Mouse (Mus musculus): ENCODE measurements around the gene Grk3. TPM values are rescaled to one million over a fixed set of nuclear protein-coding genes. Genes with fewer than 3 reads are reported as not detected.

Grk3 gene
- polyA plus RNA-seq, 1 experiment from 2014 or later: 21.2 TPM

GRCm38 (mm10) chr5:113035094-113036047, 19.8 kb upstream of the Grk3 start:
- peaks cover 21% of the 10 kb centered on the region for H3K4me1 ChIP-seq (replicated peaks; ENCODE audit: control insufficient read depth, insufficient read depth, low read length)
- DNase-seq (ENCODE audit: low spot score) (no peak), ATAC-seq (ENCODE audit: low FRiP score) (no peak)
- H3K9me3 ChIP-seq (ENCODE audit: control insufficient read depth, low read length): no peaks in the 10 kb centered on the region
- no peak overlapping the region for H3K4me2 ChIP-seq (replicated peaks)
- no peak overlapping the region for H3K4me3 ChIP-seq (replicated peaks; ENCODE audit: low read length)
- no peaks in the 10 kb centered on the region for H3K27me3 ChIP-seq (ENCODE audit: control insufficient read depth, insufficient read depth, low read length)
- no peak overlapping the region for H3K27ac ChIP-seq
- WGBS: 57% methylated on average over 10 of the region's 10 CpGs
- H3K36me3 ChIP-seq (replicated peaks; ENCODE audit: control insufficient read depth, insufficient read depth): no peaks in the 10 kb centered on the region
- no peak overlapping the region for H3K9ac ChIP-seq

GRCm38 (mm10) chr5:113031201-113031754, 15.7 kb upstream of the Grk3 start:
- no peaks in the 10 kb centered on the region for H3K36me3 ChIP-seq (replicated peaks; ENCODE audit: control insufficient read depth, insufficient read depth)
- peaks cover 21% of the 10 kb centered on the region for H3K4me1 ChIP-seq (replicated peaks; ENCODE audit: control insufficient read depth, insufficient read depth, low read length)
- no peak overlapping the region for H3K4me3 ChIP-seq (replicated peaks; ENCODE audit: low read length)
- H3K9ac ChIP-seq: peak overlapping the region; percentile 36; the same call in 1 of the 2 replicates
- ATAC-seq (ENCODE audit: low FRiP score): no peak
- 35% methylated on average over 15 of the region's 15 CpGs for WGBS
- peak; percentile 51 for DNase-seq (ENCODE audit: low spot score)
- no peaks in the 10 kb centered on the region for H3K9me3 ChIP-seq (ENCODE audit: control insufficient read depth, low read length)
- no peak overlapping the region for H3K4me2 ChIP-seq (replicated peaks)
- peak overlapping the region; percentile 56 for H3K27ac ChIP-seq
- no peaks in the 10 kb centered on the region for H3K27me3 ChIP-seq (ENCODE audit: control insufficient read depth, insufficient read depth, low read length)

GRCm38 (mm10) chr5:113030082-113030481, 14.5 kb upstream of the Grk3 start:
- no peaks in the 10 kb centered on the region for H3K36me3 ChIP-seq (replicated peaks; ENCODE audit: control insufficient read depth, insufficient read depth)
- no peak overlapping the region for H3K27ac ChIP-seq
- H3K4me3 ChIP-seq (replicated peaks; ENCODE audit: low read length): no peak overlapping the region
- H3K27me3 ChIP-seq (ENCODE audit: control insufficient read depth, insufficient read depth, low read length): no peaks in the 10 kb centered on the region
- DNase-seq (ENCODE audit: low spot score): no peak
- H3K9ac ChIP-seq: no peak overlapping the region
- ATAC-seq (ENCODE audit: low FRiP score): no peak
- no peak overlapping the region for H3K4me2 ChIP-seq (replicated peaks)
- no peaks in the 10 kb centered on the region for H3K9me3 ChIP-seq (ENCODE audit: control insufficient read depth, low read length)
- H3K4me1 ChIP-seq (replicated peaks; ENCODE audit: control insufficient read depth, insufficient read depth, low read length): peaks cover 16% of the 10 kb centered on the region
- 78% methylated on average over 3 of the region's 3 CpGs for WGBS

DNA sequence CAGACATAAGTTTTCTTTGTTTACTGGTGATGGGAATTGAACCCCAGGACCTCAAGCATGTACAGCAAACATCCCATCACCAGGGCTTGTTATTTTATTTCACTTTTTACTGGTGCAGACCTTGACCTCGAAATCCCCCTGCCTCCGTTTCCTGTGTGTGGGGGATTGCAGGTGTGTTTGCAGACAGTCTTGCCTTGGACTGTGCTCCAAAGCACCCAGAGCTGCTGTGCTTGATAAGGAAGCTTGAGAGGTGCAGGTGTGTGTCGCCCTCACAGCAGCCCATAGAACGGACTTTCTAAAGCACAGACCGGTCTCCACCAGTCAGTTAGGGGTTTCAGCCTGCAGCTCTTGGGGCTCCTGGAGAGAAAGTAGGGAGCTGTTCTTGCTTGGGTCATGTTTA, 11.1 kb upstream of the Grk3 start:
- no peaks in the 10 kb centered on the region for H3K9me3 ChIP-seq (ENCODE audit: control insufficient read depth, low read length)
- no peaks in the 10 kb centered on the region for H3K36me3 ChIP-seq (replicated peaks; ENCODE audit: control insufficient read depth, insufficient read depth)
- no peaks in the 10 kb centered on the region for H3K27me3 ChIP-seq (ENCODE audit: control insufficient read depth, insufficient read depth, low read length)
- no peak overlapping the region for H3K4me2 ChIP-seq (replicated peaks)
- DNase-seq (ENCODE audit: low spot score): no peak
- WGBS: 90% methylated on average over 5 of the region's 5 CpGs
- peaks cover 20% of the 10 kb centered on the region for H3K4me1 ChIP-seq (replicated peaks; ENCODE audit: control insufficient read depth, insufficient read depth, low read length)
- no peak overlapping the region for H3K4me3 ChIP-seq (replicated peaks; ENCODE audit: low read length)
- no peak for ATAC-seq (ENCODE audit: low FRiP score)
- no peak overlapping the region for H3K27ac ChIP-seq
- H3K9ac ChIP-seq: no peak overlapping the region

DNA sequence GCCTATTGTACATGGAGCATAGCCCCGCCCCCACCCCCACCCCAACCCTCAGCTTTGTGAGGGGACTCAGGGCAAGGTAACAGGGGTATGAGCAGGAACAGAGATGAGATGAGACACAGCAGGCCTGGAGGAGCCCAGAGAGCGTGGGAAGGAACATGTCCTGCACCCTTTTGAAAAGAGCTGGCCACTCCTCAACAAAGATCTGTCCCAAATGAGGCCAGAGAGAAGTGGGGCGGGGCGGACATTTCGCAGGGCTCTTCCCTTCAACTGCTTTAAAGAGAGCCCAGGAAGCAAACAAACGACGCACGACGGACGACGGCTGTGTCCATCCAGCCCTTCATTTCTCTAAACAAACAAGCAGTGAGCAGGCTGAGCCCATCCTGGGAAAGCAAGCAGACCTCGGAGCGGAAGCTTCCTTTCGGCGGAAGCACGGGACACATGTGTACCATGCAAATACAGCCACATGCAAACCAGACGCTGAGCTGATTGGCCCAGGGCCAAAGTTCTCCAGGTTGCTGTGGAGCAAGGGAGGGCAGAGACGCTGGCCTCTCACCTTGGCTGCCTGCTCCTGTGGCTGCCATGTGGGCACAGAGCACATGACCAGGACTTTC, 8.7 kb upstream of the Grk3 start:
- Histone ChIP-seq H3K36me3 (replicated peaks; ENCODE audit: control insufficient read depth, insufficient read depth) (no peaks in the 10 kb centered on the region), H3K27ac (no peak overlapping the region), H3K9ac (no peak overlapping the region), H3K4me1 (replicated peaks; ENCODE audit: control insufficient read depth, insufficient read depth, low read length) (peaks cover 11% of the 10 kb centered on the region; the same call in 1 of the 2 replicates), H3K4me2 (replicated peaks) (peak overlapping the region; percentile 11; the same call in 1 of the 2 replicates), H3K27me3 (ENCODE audit: control insufficient read depth, insufficient read depth, low read length) (no peaks in the 10 kb centered on the region), H3K4me3 (replicated peaks; ENCODE audit: low read length) (no peak overlapping the region), H3K9me3 (ENCODE audit: control insufficient read depth, low read length) (no peaks in the 10 kb centered on the region)
- DNase-seq (ENCODE audit: low spot score) (peak; percentile 45), ATAC-seq (ENCODE audit: low FRiP score) (0 out of 2 replicates have a peak, but pooled peaks have one; percentile 31)
- WGBS: 22% methylated on average over 18 of the region's 18 CpGs

DNA sequence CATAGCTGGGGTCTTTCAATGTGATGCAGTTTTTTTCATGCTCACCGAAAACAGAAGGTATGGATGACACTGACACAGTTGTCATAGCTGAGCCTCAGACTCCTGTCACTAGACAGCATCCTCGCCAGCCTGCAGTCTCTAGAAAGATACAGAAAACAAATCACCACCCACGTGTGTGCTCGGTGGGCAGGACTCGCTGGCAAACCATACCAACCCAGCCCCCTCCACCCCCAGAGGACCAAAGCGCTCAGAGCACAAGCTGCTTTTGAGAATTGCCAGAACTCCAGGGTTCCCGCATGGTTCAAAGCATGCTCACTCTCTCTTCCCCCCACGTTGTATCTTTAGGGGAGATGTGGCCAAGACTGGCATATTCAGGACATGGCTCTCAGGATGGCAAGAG, 2.6 kb upstream of the Grk3 start:
- Histone ChIP-seq H3K36me3 (replicated peaks; ENCODE audit: control insufficient read depth, insufficient read depth) (no peaks in the 10 kb centered on the region), H3K4me2 (replicated peaks) (no peak overlapping the region), H3K4me1 (replicated peaks; ENCODE audit: control insufficient read depth, insufficient read depth, low read length) (peaks cover 21% of the 10 kb centered on the region), H3K27ac (no peak overlapping the region), H3K4me3 (replicated peaks; ENCODE audit: low read length) (no peak overlapping the region), H3K9me3 (ENCODE audit: control insufficient read depth, low read length) (no peaks in the 10 kb centered on the region), H3K27me3 (ENCODE audit: control insufficient read depth, insufficient read depth, low read length) (no peaks in the 10 kb centered on the region), H3K9ac (no peak overlapping the region)
- no peak for ATAC-seq (ENCODE audit: low FRiP score)
- no peak for DNase-seq (ENCODE audit: low spot score)
- WGBS: 62% methylated on average over 8 of the region's 8 CpGs

- H3K27ac ChIP-seq: no peak overlapping the region
- H3K9me3 ChIP-seq (ENCODE audit: control insufficient read depth, low read length): no peaks in the 10 kb centered on the region
- no peaks in the 10 kb centered on the region for H3K27me3 ChIP-seq (ENCODE audit: control insufficient read depth, insufficient read depth, low read length)
- H3K9ac ChIP-seq: no peak overlapping the region
- H3K4me2 ChIP-seq (replicated peaks): no peak overlapping the region
- WGBS: 96% methylated on average over 1 of the region's 1 CpGs
- ATAC-seq (ENCODE audit: low FRiP score) (no peak), DNase-seq (ENCODE audit: low spot score) (no peak)
- no peaks in the 10 kb centered on the region for H3K36me3 ChIP-seq (replicated peaks; ENCODE audit: control insufficient read depth, insufficient read depth)
- H3K4me1 ChIP-seq (replicated peaks; ENCODE audit: control insufficient read depth, insufficient read depth, low read length): peaks cover 21% of the 10 kb centered on the region
- no peak overlapping the region for H3K4me3 ChIP-seq (replicated peaks; ENCODE audit: low read length)
Observed at GRCm38 (mm10) chr5:113017004-113017403, 1.4 kb upstream of the Grk3 start.

- Histone ChIP-seq H3K4me3 (replicated peaks; ENCODE audit: low read length) (peak overlapping the region; percentile 63), H3K9me3 (ENCODE audit: control insufficient read depth, low read length) (no peaks in the 10 kb centered on the region), H3K9ac (peak overlapping the region; percentile 81), H3K4me2 (replicated peaks) (peak overlapping the region; percentile 68), H3K36me3 (replicated peaks; ENCODE audit: control insufficient read depth, insufficient read depth) (no peaks in the 10 kb centered on the region), H3K4me1 (replicated peaks; ENCODE audit: control insufficient read depth, insufficient read depth, low read length) (peaks cover 21% of the 10 kb centered on the region), H3K27ac (peak overlapping the region; percentile 44; the same call in 1 of the 2 replicates), H3K27me3 (ENCODE audit: control insufficient read depth, insufficient read depth, low read length) (no peaks in the 10 kb centered on the region)
- DNase-seq (ENCODE audit: low spot score) (peak; percentile 39), ATAC-seq (ENCODE audit: low FRiP score) (peak; percentile 61)
- 3% methylated on average over 14 of the region's 14 CpGs for WGBS
Observed at GRCm38 (mm10) chr5:113014808-113015235, 769 bp downstream of the Grk3 start.

Measured in hindbrain, embryonic 14.5 days (tissue).